Mouse (Mus musculus): ENCODE measurements around the gene Dnase2a. TPM values are rescaled to one million over a fixed set of nuclear protein-coding genes. Genes with fewer than 3 reads are reported as not detected.
"Not testable (repeated sequence)": the region's sequence is repeated elsewhere in the genome, so short reads cannot be mapped to it uniquely, and the experiment has no call there.

Gene Dnase2a
- total RNA-seq, 4 experiments from 2014 or later, result 5.0 to 12.2 (median 7.1) TPM

GRCm38 (mm10) chr8:84907493-84907892 is 867 bp upstream of the Dnase2a start:
- no peak for DNase-seq (ENCODE audit: low spot score in 2 of 2)

GRCm38 (mm10) chr8:84907979-84908378 is 381 bp upstream of the Dnase2a start:
- DNase-seq (ENCODE audit: low spot score in 2 of 2), result not testable (repeated sequence)

GRCm38 (mm10) chr8:84909162-84909767 is 905 bp downstream of the Dnase2a start:
- DNase-seq (ENCODE audit: low spot score in 2 of 2), result no peak

- DNase-seq (ENCODE audit: low spot score in 2 of 2), result no peak
Observed at GRCm38 (mm10) chr8:84909949-84910348, 1.6 kb downstream of the Dnase2a start.

- DNase-seq (ENCODE audit: low spot score in 2 of 2), result no peak
Observed at GRCm38 (mm10) chr8:84910551-84910950, 2.2 kb downstream of the Dnase2a start.

GRCm38 (mm10) chr8:84911854-84912253 is 3.5 kb downstream of the Dnase2a start:
- DNase-seq (ENCODE audit: low spot score in 2 of 2), result no peak

GRCm38 (mm10) chr8:84912391-84912790 is 4.0 kb downstream of the Dnase2a start:
- no peak for DNase-seq (ENCODE audit: low spot score in 2 of 2)

GRCm38 (mm10) chr8:84912895-84913501 is 4.6 kb downstream of the Dnase2a start:
- peak in 1 of 2 experiments; percentile 73 for DNase-seq (ENCODE audit: low spot score in 2 of 2)

- DNase-seq (ENCODE audit: low spot score in 2 of 2), result no peak
Observed at GRCm38 (mm10) chr8:84913502-84913900, 5.1 kb downstream of the Dnase2a start.

GRCm38 (mm10) chr8:84913960-84914359 is 5.6 kb downstream of the Dnase2a start:
- no peak for DNase-seq (ENCODE audit: low spot score in 2 of 2)

GRCm38 (mm10) chr8:84915269-84915668 is 6.9 kb downstream of the Dnase2a start:
- no peak for DNase-seq (ENCODE audit: low spot score in 2 of 2)

GRCm38 (mm10) chr8:84917781-84918180 is 9.4 kb downstream of the Dnase2a start:
- no peak for DNase-seq (ENCODE audit: low spot score in 2 of 2)

GRCm38 (mm10) chr8:84918646-84919045 is 10.3 kb downstream of the Dnase2a start:
- DNase-seq (ENCODE audit: low spot score in 2 of 2), result no peak

GRCm38 (mm10) chr8:84921596-84921995 is 13.2 kb downstream of the Dnase2a start:
- DNase-seq (ENCODE audit: low spot score in 2 of 2), result no peak

GRCm38 (mm10) chr8:84925557-84925956 is 17.2 kb downstream of the Dnase2a start:
- DNase-seq (ENCODE audit: low spot score in 2 of 2), result no peak

GRCm38 (mm10) chr8:84927513-84927912 is 19.2 kb downstream of the Dnase2a start:
- no peak for DNase-seq (ENCODE audit: low spot score in 2 of 2)

- DNase-seq (ENCODE audit: low spot score in 2 of 2), result no peak
Observed at GRCm38 (mm10) chr8:84928456-84929306, 20.3 kb downstream of the Dnase2a start.

GRCm38 (mm10) chr8:84930582-84930981 is 22.2 kb downstream of the Dnase2a start:
- DNase-seq (ENCODE audit: low spot score in 2 of 2), result no peak

- peak in 1 of 2 experiments; percentile 68 for DNase-seq (ENCODE audit: low spot score in 2 of 2)
Observed at GRCm38 (mm10) chr8:84933767-84934559, 25.6 kb downstream of the Dnase2a start.

GRCm38 (mm10) chr8:84934860-84935259 is 26.5 kb downstream of the Dnase2a start:
- DNase-seq (ENCODE audit: low spot score in 2 of 2), result peak in 1 of 2 experiments; percentile 55

- no peak for DNase-seq (ENCODE audit: low spot score in 2 of 2)
Observed at GRCm38 (mm10) chr8:84935489-84935888, 27.1 kb downstream of the Dnase2a start.
